Mouse (Mus musculus) retina, postnatal 7 days (tissue): ENCODE measurements around the gene Naa20.
A peak's percentile ranks its signal among the peaks of the same experiment; 100 is the strongest.
"Not testable (repeated sequence)": the region's sequence is repeated elsewhere in the genome, so short reads cannot be mapped to it uniquely, and the experiment has no call there.

ENCODE experiments used
- DNase-seq: peaks from one replicate; pipeline ENCODE4 v3.0.0-alpha.2; 2012; ENCODE audit warnings: low read depth, low spot score

The Naa20 gene

DNA sequence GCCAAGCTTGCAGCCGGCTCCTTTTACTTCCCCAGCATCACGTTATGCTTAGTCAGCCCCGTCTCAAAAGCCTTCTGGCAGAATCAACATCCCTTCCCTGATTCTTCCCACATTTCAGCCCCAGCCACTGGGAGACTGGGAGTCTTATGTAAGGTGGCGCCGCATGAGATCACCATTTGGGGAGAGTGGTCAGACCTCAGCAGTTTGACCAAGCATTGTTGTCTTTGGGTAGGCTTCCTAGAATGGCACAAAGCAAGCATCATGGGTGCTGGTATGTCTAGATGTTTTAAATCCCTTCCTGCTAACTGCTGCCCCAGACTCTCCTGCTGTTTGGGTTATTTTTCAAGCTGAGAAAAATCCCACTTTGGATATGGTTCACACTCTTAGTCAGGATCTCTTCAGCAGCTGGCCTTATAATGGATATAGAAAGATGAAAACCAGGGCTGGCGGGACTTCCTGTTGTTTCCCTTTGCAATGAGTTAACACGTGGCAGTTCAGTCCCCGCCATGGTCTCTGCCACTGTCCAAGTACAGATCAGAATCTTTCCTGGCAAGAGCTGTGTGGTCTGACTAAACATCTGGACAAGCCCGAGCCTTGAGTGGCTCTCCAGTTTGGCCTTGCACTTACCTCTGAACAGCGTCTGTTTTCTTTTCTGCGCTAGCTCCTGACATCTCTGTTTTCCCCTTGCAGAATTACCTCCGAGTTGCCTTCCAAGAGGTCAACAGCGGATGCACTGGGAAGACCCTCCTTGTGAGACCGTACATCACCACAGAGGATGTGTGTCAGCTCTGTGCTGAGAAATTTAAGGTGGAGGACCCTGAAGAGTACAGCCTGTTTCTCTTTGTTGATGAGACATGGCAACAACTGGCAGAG is 16.8 kb upstream of the Naa20 start:
- DNase-seq = no peak

DNA sequence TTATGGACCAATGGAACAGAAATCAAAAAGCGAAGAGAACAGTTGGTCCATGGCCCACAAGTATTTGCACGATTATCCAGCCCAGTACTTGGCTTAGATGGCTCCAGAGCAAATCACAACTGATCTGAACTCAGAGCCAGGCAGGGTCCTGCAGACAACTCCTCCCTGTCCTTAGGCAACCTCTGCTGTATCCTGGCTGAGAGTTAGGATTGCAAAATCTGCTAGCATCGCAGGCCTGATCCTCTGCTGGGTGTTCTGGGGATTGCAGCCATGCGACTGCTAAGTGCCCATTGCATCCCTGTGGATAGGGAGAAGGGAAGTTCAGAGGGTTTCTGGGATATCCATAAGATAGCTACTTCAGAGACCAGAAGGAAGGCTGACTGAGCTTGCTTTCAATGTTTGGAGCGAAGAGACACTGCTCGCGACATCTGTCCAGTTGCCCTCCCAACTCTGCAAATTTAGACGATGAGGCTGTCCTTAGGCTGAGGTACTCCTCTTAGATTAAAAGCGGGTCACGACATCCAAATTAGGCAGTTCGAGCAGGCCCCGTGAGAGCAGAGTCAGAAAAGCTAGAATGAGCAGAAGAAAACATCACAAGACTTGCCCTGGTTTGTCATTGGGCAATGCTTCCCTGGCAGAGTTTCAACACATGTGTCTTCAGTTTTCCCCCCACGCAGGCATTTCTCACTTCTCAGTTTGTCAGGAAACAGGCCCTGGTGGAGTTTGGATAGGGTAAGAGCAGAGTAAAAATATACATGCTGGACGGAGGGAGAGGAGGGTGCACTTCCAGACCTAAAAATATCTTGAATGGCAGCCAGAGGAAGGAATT is 13.7 kb upstream of the Naa20 start:
- no peak for DNase-seq

DNA sequence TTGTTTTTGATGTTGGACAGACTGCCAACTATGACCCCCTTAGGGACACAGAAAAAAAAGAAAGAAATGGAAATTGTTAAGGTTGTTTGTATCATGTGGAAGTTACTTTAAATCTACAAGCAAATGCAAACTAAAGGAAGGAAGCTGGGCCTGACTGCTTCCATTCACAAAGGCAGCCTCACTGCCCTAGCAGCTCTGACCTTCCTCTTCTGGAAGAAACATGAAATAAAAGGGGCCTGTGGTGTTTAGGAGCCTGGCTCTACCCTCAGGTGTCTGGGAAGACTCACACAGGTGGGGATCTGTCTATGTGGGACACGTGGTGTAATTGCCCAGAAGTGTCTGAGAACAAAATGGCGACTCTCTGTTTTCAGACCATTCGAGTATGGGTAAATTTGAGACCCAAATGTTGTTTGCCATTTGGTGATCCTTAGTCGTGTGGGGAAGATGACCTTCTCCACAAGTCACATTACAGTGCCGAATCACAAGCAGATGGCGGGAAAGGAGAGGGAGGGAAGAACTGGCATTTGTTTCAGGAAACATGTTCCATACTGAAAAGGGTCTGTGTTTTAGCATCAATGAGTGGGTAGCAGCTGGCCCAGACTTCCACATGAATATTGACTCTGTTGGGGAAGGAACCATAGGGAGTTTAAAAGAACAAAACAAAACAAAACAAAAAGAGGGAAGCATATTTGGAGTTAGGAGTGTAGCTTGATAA is 13.0 kb upstream of the Naa20 start:
- DNase-seq = no peak

DNA sequence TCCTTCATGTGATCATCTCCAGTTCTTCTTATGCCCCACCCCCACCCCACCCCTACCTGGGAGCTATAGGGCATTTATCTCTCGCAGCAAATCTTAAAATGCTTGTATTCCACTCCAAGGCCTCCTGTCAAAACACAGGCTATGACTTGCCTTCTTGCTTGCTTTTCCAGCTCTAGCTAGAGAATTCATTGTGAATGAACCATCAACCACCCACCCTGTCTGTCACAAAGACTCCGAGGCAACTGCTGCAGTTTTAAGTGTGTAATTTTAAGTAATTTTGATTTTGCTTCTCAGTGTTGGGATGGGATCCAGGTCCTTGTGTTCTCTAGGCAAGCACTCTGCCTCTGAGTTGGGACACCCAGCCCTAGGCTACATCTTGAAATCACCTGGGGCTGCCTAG is 11.3 kb upstream of the Naa20 start:
- no peak for DNase-seq

DNA sequence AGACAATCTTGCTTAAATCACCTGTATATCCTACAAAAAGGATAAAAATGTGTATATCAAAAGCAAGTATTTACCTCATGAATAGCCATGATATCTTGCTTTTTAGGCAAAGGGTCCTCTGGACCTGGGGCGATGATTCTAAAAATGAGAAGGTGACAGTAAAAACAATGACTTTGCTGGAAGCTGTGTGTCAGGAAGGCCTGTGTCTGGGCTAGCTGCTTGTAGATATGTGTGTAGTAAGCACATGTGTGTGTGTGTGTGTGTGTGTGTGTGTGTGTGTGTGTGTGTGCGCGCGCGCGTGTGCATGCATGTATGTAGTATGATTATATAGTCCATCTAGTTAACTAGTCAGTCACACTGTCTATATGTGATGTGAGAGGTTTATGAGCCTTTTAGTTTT is 8.1 kb upstream of the Naa20 start:
- DNase-seq = no peak

DNA sequence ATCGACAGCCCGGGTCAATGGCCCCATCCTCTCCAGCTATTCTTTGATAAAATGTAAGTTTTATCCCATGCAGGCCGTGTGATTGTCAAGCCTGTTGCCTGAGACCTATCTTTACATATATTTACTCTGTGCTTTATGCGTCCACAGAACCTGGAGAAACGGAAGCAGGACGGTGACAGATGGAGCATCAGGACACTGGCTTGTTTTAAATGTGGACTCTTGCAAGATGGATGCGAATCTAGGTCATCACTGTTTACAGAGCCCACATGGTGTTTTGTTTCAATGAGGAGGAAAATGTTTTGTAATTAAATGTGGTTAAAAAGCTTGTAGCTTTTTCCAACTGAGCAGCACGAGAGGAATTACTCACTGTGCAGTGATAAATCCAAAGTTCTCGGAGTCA is 3.8 kb upstream of the Naa20 start:
- no peak for DNase-seq

DNA sequence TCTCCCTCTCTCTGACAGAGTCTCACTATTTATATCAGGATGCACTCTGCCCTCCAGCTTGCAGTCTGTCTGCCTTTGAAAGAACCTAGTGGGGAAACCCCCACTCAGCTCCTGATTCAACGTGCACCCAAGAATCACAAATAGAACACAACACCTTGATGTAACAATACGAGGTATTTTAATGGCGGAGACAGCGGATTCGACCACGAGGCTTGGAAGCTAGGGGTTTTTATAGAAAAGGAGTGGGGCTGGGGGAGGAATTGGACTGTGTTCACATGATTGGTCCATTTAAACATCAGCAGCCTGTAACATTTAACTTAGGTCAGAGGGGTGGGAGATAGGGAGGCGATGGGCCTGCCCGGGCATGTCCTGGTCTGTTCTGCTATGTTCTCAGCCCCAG is 1.6 kb upstream of the Naa20 start:
- not testable (repeated sequence) for DNase-seq

DNA sequence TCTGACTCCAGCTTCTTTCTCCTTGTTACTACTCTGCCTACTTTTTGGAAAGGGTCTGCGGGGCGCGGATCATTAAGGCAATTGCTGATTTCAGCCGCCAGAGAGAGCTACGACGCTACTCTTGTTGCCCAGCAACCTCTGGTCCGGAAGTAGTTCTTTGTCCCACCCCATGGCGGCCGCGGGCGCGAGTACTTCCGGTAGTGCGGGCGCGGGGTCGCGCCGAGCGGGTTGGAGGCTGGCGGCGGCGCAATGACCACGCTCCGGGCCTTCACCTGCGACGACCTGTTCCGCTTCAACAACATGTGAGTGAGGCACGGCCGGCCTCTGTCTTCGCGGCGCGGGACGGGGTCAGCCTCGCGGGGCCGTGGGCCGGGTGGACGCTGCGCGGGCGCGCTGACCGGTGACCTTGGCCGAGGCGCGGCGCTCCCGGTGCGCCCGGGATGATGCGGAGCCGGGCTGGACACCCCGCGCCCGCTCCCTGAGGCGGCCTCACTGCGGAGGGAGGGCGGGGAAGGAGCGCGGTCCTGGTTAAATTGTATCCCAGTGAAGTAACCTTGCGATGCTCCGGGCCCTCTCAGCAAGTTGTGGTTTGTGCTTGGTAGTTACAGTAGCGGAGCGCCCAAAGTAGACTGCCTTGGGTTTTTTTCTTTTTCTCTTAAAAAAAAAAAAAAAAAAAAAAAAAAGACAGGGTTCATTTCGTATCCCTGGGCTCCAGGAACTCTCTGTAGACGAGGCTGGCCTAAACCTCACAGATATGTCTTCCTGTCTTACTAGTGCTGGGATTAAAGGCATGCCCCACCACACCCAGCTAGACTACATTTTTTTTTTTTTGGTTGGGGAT is 1.4 kb downstream of the Naa20 start:
- peak; percentile 83 for DNase-seq

DNA sequence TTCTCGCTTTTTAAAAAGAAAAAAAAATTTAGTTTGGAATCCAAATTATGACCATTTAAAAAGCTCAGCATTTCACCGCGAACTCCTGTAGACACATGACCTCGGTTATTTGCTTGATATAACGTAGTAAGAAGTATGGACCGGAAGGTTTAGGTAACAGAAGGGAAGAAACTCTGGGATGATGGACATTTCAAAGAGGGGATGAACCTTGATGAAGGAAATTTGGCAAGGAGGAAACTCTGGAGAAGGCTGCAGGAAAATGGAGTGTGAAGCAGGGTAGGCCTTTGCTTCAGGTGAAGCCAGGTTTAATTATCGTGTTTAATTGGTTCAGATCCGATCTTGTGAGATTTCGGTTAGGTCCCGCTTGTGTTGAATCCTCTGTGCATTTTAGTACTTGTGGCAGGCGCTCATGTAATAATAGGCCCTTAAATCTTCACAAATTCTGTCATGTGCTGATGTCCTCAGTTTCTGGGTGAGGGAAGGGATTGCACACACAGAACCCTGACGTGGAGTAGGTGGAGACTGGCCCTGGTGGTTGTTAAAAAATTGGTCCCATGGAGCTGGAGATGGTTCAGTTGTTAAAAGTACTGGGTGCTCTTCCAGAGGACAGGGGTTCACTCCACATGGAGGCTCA is 2.2 kb downstream of the Naa20 start:
- no peak for DNase-seq

DNA sequence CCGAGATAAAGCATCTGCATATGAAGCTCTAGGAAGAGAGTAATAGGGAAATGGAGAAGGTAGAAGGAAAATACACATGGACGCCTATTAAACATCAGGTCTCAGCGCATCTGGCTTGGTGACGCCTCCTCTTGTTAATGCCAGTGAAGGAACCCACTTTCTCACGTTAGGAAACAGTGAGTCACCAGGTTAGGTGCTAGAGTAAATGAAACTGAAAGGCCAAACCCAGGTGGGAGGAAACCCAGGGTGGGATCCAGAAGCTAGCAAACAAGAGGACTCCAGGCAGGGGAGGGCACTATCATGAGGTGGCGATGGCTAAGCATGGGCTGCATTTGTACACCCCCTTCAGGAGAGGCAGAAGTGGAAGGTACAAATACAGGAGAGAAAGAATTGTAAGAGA is 3.3 kb downstream of the Naa20 start:
- DNase-seq = no peak

DNA sequence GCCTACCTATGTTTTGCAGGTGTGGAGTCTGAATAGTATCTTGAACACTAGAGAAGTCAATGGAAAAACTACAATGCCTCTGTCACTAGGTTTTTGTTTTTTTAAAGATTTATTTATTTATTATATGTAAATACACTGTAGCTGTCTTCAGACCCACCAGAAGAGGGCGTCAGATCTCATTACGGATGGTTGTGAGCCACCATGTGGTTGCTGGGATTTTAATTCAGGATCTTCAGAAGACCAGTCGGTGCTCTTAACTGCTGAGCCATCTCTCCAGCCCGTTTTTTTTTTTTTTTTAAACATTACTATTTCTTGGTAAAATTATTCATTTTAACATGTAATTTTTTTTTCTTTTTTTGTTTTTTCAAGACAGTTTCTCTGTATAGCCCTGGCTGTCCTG is 4.0 kb downstream of the Naa20 start:
- not testable (repeated sequence) for DNase-seq

DNA sequence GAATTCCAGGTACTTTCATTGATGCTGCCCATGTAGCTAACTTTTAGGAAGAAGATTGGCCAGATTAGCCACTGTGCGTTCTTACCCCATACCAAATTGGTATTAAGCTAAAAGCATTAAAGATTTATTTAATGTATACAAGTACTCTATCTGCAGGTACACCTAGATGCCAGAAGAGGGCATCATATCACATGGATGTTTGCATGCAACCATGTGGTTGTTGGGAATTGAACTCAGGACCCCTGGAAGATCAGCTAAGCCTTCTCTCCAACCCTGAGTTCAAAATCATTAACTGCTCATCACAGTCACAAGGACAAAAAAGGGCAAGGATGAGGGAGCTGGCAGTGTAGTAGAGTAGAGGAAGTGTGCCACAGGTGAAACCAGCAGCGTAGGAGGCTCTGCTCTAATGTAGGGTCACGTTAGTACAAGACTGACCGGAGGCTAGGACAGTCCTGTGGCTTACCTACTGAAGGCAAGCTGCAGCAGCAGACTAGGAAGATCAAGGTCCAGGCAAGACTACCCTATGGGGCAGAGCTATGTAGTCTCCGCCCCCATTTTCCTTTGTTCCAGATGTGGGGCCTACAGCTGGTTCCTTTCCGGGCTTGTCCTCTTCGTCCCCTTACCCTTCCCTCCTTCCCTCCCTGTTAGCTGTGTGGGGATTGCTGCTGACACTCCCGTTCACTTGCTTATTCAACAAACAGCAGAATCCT is 19.2 kb downstream of the Naa20 start:
- no peak for DNase-seq

DNA sequence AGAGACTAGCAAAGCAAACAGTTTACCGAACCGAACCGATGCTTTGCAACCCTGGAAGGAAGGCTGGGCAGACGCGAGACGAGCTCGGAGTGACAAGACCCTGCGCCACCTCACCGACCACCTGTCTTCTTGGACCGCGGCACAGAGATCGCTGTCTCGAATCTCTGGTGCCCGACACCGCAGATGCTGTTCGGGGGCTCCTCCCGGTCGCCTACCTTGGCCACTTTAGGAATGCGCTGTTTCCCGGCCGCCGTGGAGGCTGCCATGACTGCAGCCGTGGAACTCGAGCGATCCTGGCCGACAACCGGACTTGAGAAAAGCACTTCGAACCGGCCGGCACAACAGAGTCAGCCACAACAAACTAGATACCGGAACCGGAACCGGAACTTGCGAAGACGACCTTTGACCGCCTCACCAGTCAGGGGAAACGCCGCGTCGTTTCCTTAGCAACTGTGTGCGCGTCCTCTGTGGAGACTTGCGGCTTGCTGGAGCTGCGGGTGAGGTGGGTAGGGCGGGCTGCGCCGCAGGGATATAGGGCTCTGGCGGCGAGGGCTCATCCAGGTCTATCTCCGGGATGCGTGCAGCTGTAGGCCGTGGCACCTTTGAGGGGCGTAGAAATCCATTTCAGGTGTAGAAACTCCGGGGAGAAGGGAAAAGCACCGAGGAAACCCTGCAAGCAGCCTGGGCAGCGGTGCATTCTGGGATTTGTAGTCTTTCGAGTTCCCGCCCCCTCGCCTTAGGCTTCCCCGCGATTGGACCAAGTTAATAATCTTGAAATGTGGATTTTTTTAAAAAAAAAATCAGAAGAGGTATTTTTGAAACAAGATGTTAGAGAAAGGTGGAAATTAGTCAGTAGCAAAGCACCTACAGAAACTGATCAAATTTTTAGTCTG is 32.7 kb downstream of the Naa20 start, which contains the start of the genes Cfap61 and Crnkl1:
Gene Cfap61, plus strand, starts transcription at position 446 of the 893 bp plus-strand sequence.
Gene Crnkl1, minus strand, starts transcription at position 676 of the 893 bp plus-strand sequence.
- DNase-seq = peak; percentile 89

DNA sequence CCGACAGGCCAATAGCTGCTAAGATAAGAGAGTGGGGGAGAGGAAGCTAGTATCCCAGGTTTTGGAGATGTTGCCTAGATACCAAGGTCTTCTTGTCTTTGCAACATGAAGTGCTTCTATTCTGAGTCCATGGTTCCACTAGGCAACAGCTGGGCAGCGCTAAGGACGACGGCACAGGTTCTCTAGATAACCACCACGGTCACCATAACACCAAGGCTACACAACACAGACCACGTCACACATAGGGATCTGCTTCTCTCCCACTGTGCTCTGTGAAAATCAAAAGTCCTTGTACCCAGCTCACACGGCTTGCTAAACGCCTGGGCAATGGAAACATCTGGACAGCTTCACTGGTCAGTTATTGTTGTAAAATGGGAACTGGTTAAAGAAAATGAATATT is 35.1 kb downstream of the Naa20 start:
- DNase-seq = no peak

DNA sequence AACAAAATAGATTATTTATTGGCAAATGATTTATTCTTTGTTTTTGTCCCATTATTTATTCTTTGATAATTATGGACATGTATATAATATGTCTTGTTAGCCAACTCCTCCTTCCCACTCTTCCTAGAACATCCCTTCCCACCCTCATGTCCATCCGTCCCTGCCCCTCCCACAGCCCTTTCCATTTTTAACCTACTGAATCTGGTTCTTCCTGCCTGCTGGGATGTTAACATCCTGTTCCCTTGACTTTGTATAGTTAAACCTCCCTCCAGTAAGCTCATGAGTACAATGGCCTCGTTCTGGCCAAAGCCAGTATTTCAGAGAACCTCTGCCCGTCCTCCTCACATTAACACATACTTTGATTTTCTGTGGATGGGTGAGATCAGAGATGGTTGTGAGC is 39.5 kb downstream of the Naa20 start:
- no peak for DNase-seq

DNA sequence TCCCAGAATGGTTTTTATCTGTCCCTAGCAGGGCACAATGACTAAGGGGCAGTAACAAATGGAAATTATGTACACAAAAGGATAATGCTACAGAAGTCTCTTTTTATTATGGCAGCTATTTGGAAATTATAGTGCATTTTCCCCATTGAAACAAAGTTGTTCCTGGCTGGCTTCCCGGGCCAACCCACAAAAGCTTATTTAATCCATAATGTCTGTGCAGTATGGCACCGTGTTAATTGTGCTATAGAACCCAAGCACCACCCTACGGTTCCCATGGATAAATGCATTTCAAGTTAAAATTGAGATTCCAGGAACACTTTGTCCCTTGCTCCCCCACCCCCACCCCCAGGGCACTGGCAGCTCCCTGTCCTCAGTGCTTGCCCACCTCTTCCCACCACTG is 42.4 kb downstream of the Naa20 start:
- DNase-seq = no peak

DNA sequence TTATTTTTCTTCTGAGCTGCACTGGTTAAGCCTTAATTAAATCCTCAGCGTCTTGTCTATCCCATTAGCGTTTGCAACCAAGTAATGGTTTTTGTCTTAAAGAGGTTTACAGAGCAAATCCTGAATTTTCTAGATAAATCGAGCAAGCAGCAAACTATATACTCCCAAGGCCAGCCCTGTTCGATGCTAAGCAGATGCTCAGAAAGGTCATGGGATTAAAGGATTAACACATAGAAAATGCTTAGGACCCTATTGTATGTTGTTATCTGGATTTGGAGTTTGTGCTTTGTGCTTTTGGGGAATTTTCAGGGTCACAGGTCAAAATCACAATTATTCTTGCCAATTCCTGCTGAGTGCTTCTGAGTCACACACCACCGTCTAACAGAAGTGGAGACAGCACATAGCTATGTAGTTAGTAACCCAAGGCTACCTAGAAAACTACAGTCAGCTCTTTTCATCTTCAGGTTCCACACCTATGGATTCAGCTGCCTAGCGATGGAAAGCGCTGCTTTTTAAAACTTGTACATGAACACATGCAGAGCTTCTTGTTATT is 46.6 kb downstream of the Naa20 start:
- no peak for DNase-seq

DNA sequence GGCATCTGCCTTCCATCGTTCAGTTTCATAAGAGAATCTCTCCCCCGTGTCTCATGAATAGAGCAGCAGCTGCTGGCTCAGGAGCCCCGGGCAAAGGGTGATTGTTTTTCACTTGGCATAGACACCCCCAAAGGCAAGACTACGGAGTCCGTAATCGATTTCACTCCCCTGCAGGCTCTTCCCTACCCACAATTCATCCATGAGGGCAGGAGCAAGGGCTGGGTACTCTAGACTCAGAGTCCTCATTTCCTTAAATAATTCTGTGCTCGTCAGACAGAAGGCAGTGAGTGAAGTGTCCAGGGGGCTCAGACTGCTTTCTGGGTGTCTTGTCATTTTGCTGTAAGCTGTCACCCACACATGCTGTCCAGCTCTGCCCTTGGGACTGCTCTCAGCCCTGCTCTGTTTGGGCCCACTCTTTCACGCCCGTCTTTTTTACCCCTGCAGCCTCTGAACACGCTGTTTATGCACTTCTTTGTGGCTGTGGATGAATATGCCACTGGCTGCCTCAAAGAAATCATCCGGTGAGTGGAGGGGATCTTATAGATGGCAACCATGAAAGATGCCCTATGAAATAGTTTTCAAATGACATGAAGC is 47.7 kb downstream of the Naa20 start:
- no peak for DNase-seq
